Mouse (Mus musculus) heart, adult 2 months (tissue): Measurements from ENCODE around the gene Rps21.

Experiments
- CTCF ChIP-seq: fragments of 200-600 bp; IDR thresholded peaks from 2 replicates; pipeline ENCODE4 v1.8.1; 2022; ENCODE audit warnings: antibody characterized with exemption, mild to moderate bottlenecking, moderate library complexity
- EP300 ChIP-seq: fragments of 200-500 bp; IDR thresholded peaks from 2 replicates; pipeline ENCODE4 v1.6.1; 2011; ENCODE audit warnings: low read depth, low read length, control low read depth; ENCODE audit not compliant: insufficient read depth
- POLR2A ChIP-seq: fragments of 200-500 bp; IDR thresholded peaks from 2 replicates; pipeline ENCODE4 v1.6.1; 2011; ENCODE audit warnings: mild to moderate bottlenecking, low read depth, low read length, control low read depth; ENCODE audit not compliant: insufficient read depth

- TF ChIP-seq CTCF = no peak
- no peak for TF ChIP-seq POLR2A
- TF ChIP-seq EP300 = no peak
Observed at GRCm38 (mm10) chr2:180255701-180256100, 1.5 kb upstream of the Rps21 start.
